Mouse (Mus musculus) heart, postnatal 25 days (tissue): Measurements from ENCODE around the gene Chrd. TPM values are rescaled to one million over a fixed set of nuclear protein-coding genes. Genes with fewer than 3 reads are reported as not detected.
A peak's percentile ranks its signal among the peaks of the same experiment; 100 is the strongest.

Experiments
- DNase-seq: peaks from one replicate; pipeline ENCODE4 v3.0.0; 2022; ENCODE audit warnings: low spot score
- intact Hi-C: fragments of 180-260 bp; cut with DNase I; formaldehyde crosslinking; loops from one replicate; pipeline ENCODE4 v1.15.1; 2025
- total RNA-seq, 2 experiments: library from RNA; stranded (reverse); gene quantifications; 2 replicates each; pipeline ENCODE4 v1.2.3; 2021

Gene Chrd
- total RNA-seq, result 1 to 10 TPM; 2.0 to 2.7 TPM

DNA sequence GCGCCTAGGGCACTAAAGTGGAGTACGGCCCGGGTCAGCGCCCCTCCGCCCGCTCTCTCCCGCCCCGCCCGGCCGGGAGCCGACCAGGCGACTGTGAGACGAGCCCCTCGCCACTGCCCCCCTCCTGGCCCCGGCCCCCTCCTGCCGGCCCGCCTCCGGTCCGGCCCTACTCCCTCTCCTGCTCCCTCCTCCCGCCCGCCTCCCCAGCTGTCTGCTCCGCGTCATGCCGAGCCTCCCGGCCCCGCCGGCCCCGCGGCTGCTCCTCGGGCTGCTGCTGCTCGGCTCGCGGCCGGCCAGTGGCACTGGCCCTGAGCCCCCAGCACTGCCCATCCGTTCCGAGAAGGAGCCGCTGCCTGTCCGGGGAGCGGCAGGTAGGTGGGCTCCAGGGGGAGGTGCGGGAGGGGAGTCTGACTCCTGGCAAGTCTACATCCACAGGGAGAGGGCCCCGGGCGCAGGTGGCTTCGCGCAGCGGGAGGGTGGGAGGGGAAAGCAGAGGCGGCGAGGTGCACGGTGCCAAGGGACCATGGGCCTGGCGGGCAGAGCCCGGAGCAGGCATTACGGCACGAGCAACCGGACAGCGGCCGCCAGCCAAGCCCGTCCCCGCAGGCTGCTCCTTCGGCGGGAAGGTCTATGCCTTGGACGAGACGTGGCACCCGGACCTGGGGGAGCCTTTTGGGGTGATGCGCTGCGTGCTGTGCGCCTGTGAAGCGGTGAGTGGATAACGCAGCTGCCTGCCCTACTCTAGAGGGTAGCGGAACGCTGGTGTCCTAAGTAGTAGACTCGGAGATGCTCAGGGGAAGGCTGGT, at the start of gene Chrd:
Gene Chrd (plus strand): TSS at position 203 of the 806 bp plus-strand sequence.
- DNase-seq, result peak; percentile 52
- intact Hi-C loops, result no loop called here

DNA sequence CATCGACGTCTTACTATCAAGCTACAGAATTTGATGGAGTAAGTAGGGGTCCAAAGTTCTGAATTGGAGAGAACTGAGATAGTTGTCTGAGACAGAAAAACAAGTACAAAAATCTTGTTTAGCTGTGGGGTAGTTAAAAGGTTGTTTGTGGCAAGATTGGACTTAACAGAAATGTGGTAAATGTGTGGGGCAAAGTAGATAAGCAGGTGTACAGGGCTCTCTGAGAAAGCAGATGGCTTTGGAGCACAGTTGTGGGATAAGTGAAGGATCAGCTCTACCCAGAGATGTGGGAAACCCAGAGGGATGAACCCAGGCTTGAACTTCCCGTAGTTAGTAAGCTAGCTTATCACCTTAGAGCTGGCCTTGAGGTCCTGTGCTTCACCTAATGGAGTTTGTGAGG, 42.2 kb upstream of the Chrd start:
- DNase-seq, result no peak
- intact Hi-C loops, result no loop called here

DNA sequence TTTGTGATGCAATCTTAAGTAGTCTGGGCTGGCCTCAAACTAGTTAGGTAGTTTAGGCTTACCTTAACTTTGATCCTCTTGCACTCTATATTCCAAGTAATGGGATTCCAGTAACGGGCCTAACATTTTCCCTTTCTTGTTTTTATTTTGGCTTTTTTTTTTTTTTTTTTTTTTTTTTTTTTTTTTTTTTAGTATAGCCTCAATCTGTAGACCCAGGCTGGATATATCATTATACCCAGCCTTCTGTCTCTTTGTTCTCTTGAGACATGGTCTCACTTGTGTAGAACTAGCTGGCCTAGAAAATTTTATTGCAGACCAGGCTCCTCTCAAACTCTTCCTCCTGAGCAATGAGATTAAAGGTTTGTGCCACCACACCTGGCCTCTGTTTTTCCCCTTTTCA, 41.3 kb upstream of the Chrd start:
- intact Hi-C loops, result loop anchor here (2.0 kb wide), 1 partner anchor 17 kb away; no protein-coding TSS in a partner anchor
- no peak for DNase-seq

DNA sequence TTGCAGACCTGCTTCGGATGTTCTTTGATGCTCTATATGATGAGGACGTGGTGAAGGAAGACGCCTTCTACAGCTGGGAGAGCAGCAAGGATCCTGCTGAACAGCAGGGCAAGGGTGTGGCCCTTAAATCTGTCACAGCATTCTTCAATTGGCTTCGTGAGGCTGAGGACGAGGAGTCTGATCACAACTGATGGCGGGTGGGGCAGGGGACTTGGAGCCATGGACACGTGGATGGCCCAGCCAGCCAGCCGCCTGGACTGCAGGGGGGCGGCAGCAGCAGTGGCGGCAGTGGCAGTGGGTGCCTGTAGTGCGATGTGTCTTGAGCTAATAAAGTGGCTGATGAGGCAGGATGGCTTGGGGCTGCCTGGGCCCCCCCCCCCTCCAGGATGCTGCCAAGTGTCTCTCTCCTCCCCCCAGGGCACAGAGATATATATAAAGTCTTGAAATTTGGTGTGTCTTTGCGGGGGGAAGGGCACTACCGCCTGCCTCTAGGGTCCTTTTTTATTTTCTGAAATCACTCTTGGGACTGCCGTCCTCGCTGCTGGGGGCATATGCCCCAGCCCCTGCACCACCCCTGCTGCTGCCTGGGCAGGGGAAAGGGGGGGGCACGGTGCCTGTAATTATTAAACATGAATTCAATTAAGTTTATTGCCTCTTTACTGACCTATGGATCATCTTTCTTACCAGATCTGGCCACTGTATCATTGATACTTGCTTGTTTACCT, 40.5 kb upstream of the Chrd start:
- intact Hi-C loops, result loop anchor here (2.0 kb wide), 1 partner anchor 18 kb away; no protein-coding TSS in a partner anchor

DNA sequence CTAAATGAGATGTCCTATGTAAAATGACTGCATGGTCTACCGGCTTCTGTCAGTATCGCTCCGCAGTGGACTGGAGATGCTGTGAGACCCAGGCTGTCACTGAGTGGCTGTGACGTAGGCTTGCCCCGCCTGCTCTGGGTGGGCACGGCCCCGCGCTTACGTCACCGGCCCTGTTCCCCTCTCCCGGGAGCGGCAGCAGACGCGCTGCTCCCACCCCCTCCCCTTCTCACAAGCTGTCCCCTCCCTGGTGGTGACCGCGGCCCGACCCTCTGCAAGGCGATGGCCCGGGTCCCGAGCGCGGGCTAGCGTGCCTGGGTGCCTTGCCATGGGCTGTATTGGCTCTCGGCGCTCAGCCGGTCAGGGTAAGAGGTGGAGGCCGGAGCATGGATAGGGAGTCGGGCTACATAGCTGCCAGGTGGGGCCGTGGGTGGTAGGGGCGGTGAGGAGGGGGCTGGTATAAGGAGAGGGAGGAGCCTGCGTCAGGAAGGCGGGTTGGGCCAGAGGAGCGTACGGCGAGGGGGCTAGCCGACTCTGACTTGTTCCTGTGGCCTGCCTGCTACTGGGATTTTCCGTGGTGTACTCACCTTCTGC, 39.7 kb upstream of the Chrd start, which contains the start of gene Fam131a:
Gene Fam131a (plus strand): TSS at position 131 of the 591 bp plus-strand sequence.
- DNase-seq, result peak; percentile 88
- intact Hi-C loops, result loop anchor here (2.0 kb wide), 1 partner anchor 18 kb away; no protein-coding TSS in a partner anchor

More for the DNA sequence above, 40.5 kb upstream of the Chrd start:
- DNase-seq, result no peak

DNA sequence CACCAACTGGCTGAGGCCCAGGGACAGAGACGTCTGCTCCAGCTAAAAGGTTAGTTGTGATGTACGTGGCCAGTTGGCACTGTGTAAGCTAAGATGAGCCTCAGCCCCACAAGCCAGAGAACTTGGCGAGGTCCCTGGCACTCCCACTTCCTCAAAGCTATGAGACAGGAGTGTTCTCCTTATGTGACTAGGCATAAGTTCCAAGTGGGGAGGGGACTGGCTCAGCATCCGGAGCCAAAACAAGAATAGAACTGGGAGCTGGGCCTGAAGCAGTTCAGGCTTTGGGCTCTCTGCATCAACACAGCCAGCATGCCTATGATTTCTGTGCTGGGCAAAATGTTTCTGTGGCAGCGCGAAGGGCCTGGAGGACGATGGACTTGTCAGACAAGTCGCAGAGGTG, 38.1 kb upstream of the Chrd start:
- peak; percentile 56 for DNase-seq
- intact Hi-C loops, result no loop called here

DNA sequence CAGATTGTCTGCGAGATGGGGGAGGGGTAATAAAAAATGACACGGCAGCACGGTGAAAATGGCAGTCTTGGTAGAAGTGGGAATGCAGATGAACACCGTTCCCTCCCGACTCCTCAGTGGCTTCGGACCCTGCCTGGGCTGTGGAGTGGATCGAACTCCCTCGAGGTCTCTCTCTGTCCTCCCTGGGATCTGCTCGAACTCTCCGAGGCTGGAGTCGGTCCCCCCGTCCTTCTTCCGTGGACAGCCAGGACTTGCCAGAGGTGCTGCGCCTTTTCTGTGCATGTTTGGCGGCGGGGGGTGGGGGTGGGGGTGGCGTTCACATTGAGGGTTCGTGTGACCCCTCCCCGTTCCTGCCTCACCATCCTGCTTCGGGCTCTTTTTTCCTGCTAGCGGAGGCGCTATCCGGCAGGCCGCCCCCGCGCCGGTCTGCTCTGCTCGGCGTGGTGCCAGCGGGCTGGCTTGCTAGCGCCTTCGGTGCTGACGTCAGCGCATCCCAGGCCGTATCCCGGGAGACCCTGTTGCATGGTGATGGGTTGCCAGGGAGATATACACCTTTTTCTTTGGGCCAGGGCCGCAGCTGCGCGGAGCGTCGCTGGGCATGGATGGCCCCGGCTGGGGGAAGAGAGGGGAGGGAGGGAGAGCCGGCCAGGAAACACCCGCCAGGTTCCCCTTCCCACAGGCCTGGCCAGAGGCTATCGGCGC, 37.2 kb upstream of the Chrd start:
- DNase-seq, result peak; percentile 87
- intact Hi-C loops, result no loop called here

DNA sequence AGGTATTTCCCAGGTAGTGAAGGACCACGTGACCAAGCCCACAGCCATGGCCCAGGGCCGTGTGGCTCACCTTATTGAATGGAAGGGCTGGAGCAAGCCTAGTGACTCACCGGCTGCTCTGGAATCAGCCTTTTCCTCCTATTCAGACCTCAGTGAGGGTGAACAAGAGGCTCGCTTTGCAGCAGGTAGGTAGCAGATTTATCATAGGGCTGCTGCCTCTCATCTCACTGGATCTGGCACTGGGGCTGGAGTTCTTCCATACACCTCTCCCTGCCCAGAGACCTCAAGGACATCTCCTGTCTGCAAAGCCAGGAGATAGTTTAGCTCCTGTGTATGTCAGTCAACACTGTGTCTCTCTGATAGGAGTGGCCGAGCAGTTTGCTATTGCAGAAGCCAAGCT, 33.7 kb upstream of the Chrd start:
- intact Hi-C loops, result no loop called here
- no peak for DNase-seq

DNA sequence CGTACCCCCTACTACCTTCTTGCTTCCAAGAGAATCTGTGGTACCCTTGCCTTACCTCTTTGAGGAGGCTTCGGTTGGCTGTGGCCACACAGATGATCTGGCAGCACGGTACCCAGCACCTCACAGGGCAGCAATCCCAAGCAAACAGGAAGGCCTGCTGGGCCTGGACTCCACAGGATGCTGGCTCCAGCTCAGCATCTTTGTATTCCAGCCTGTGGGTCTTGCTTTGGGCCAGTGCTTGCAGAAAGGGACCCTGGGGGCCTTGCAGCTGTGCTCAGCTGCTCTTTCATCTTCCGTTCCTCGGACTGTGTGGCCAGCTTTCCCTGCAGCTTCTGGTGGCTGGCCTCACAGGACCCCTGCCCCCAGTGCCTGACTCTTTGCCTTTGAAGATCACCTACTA, 32.9 kb upstream of the Chrd start:
- DNase-seq, result no peak
- intact Hi-C loops, result loop anchor here (2.0 kb wide), 1 partner anchor 17 kb away; the partner anchor contains the start of genes Clcn2 and Polr2h

DNA sequence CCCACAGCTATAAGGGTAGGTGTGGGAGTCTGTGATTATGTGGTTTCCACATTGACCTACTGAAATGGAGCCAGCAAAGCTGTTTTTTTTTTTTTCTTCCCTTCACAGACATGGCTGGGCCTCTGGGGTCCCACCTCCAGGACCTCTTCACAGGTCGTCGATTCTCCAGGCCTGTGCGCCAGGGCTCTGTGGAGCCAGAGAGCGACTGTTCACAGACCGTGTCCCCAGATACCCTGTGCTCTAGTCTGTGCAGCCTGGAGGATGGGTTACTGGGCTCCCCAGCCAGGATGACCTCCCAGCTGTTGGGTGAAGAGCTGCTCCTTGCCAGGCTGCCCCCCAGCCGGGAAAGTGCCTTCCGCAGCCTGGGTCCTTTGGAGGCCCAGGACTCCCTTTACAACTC, 31.6 kb upstream of the Chrd start:
- intact Hi-C loops, result loop anchor here (2.0 kb wide), 1 partner anchor 15 kb away; the partner anchor contains the start of genes Clcn2 and Polr2h
- DNase-seq, result no peak

DNA sequence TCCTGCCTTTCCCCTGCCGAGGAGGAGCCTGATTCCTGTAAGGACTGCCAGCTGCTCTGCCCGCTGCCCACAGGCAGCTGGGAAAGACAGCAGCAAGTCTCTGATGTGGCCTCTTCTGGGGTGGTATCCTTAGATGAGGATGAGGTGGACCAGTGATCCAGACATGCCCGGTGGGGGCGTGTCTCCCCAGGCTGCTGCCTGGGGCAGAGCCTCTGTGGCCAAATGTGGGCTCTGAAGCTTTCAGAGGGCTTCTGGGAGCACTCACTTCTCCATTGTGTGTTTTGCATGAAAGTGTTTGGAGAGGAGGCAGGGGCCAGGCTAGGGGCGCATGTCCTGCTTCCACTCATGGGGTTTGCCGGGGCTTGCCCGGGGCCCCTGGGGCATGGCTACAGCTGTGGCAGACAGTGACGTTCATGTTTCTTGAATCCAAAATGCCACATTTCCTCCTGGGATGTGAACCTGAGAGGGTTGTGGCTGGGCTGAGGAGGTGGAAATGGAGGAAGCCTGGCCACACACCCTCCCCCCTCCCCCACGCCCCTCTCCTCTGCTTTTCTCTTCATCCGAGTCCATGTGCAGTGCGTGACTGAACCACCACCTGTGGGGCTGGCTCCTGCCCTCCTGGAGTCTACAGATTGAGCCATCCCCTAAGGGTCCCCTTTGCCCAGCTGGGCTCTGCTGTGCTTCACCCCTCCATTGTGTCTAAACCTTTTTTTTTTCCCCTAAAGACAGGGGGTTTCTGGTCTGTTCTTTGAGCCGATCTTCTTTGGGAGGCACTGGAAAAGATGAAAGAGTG, 31.0 kb upstream of the Chrd start:
- intact Hi-C loops, result loop anchor here (2.0 kb wide), 1 partner anchor 15 kb away; the partner anchor contains the start of genes Clcn2 and Polr2h

DNA sequence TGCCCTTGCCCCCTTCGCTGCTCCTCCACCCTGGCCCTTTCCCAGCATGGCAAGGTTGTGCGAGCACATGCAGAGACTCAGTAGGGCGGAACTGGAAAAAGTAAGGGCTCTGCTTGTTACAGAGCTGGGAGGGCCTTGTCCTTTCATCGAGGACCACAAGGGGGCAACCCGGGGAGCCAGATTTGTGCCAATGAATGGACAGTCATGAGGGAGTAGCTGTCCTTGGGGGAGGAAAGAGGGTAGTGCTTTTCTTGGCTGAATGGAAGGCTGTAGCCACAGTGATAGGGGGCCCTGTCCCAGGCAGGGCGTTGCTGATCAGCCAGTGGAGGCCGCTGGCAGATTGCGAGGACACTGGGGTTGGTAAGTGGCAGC, 30.4 kb upstream of the Chrd start:
- intact Hi-C loops, result no loop called here
- DNase-seq, result no peak

More for the DNA sequence above, 31.0 kb upstream of the Chrd start:
- DNase-seq, result no peak

DNA sequence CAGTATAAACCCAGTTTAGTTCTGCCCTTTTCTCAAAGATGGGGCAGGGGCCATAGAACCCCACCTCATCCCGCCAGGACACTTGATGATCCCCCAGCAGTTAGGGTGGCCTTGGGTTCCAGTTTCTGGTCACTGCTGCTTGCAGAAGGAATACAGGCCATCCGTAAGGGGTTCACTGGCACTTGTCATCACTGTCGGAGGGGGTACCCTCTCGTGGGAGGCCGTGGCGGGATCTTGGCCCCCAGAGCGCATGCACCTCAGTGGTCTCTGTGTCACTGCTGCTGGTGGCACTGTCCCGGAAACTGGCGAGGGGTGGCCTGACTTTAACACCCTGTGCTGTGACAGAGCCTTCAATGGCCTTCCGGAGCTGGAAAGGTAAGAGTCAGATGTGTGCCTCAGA, 29.9 kb upstream of the Chrd start:
- intact Hi-C loops, result no loop called here
- DNase-seq, result no peak

DNA sequence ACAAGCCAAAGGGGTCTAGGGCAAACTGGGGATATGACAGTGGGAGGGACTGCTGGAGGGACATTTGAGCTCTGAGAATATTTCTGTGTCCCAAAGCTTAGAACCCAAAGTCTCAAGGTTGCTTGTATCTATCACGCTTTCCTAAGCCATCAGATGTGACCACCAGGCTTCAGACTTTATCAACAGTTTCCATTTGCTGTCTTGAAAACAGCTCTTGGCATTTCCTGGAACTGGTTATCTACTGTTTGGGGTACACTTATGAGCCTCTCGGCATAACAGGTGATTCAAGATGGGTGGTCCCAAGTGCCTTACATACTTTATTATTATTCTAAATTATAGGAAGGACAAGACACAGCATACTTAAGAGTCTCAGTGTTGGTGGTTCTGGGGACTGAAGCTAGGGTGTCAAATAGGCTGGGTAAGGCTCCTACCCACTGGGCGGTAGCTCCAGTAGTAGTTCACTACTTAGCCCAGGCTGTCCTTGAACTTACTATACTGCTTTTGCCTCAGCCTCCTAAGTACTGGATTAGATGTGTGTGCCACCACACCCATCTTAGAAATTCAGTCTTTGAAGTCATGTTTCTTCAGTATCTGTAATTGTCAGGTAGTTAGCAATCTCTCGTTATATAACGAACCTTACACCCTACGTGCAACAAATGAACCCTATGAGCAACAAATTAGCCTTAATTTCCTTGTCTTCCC, 29.1 kb upstream of the Chrd start:
- no peak for DNase-seq
- intact Hi-C loops, result no loop called here

DNA sequence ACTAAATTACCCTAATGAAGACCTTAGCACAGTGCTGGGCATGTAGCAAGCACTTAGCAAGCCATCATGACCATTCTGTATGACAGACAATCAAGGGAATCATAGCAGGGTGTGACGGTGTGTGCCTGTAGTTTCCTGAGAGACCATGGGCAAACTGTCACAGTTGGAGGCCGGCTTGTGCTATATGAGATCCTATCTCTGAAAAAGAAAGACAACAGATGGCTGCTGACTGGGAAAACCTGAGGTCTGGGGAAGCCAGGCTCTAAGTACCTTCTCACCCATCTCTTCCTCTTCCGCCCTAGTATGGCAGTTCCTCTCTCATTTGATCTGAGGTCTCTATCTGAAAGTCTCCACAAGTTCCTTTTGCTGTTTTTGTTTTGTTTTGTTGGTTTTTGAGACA, 27.1 kb upstream of the Chrd start:
- intact Hi-C loops, result no loop called here

DNA sequence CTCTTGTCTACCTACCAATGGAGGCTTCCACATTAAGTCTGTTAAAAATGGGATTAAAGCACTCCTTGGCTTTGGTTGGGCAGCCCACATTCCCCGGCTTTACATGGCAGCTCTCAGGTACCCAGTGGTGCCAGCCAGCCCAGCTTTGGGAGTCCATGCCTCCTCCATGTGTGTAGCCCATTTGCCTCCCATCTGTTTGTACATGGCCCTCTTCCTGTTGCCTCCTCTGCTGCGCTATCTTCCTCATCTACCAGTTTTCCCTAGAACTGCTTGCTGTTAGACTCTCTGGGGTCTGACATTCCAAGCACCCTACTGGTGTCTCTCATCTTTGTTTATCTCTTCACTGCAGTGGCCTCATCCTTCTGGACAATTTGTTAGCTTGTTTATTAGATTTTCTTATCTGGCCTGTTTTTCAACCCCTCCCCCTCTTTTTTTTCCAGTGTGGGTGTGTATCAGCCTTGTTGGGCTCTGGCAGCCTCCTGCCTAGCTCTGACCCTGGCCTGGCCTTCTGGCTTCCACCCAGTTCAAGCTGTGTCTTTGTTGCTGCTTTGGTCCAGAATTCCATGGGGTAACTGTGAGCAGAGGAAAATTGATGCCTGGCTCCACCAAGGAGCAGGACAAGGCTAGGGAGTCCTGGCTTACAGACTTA, 26.4 kb upstream of the Chrd start:
- intact Hi-C loops, result no loop called here
- no peak for DNase-seq

More for the DNA sequence above, 27.1 kb upstream of the Chrd start:
- DNase-seq, result no peak

DNA sequence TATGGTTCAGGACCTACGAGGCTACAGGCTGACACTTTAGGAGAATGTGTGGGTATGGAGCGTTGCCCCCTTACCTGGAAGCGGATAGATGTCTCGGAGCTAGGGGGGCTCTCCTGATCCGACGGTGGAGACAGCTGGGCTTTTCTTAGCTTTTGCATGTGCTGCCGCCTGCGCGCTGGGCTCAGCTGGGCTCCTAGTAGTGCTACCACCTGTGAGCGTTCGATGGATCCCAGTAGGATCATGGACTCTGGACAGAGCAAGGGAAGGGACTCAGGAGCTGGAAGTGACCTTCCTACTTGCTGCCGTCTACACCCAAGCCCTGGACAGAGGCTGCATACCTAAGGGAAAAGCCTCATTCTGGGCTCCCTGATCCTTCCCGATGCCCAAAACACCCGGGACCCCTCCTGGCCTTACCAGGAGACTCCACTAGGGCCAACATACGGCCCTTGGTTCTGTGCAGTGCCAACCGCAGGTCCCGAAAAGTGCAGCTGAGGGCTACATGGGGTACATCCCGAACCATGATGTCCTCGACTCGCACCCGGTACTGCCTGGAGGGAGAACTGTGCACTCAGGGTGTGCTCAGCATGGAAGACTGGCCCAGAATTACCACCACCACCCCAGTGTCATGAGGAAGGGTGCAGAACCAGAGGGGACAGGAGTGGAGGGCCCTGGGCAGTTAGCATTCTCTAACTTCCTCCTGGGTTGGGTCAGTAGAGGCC, 24.5 kb upstream of the Chrd start:
- intact Hi-C loops, result no loop called here

More for the DNA sequence above, 24.5 kb upstream of the Chrd start:
- no peak for DNase-seq
